Mouse (Mus musculus) natural killer cell, adult 2 months (primary cell): ENCODE measurements around the gene Eif2ak1.

Experiments used
- DNase-seq, 2 experiments: peaks; one replicate each; pipeline ENCODE4 v3.0.0; 2022; ENCODE audit warnings: low spot score in 2 of 2

Eif2ak1 gene

DNA sequence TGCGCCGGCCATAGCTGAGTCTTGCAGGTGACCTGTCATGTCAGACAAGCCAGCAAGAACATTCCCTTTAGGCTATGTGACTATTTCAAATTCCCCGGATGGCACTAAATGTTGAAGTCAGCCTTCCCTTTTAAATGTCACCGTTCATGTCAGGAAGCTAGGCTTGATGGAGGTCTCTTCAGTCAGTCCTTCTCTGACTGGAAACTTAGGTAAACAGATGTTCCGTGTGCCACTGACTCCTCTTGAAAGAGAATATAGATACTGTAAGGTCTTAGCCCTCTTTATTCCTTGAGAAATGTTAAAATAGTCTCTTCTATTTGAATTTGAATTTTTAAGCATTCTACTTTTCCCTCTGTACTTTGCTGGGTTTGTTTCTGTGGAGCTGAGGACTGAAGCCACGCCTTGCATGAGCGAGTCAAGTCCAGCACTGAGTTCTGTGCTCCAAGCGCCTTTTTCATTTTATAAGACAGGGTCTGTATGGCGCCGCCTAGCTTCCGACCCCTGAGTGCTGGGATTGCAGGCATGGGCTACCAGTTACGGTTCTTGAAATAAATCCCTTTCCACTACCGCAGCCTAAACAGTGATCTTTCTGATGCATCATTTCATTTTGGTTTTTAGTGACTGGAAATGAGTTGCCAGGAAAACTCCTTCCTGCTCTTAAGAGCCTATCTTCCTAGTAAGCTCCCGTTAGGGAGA is 80.2 kb downstream of the Eif2ak1 start, which contains the start of gene Ankrd61:
Gene Ankrd61 (minus strand): TSS at position 51 of the 696 bp plus-strand sequence.
- DNase-seq: no peak

DNA sequence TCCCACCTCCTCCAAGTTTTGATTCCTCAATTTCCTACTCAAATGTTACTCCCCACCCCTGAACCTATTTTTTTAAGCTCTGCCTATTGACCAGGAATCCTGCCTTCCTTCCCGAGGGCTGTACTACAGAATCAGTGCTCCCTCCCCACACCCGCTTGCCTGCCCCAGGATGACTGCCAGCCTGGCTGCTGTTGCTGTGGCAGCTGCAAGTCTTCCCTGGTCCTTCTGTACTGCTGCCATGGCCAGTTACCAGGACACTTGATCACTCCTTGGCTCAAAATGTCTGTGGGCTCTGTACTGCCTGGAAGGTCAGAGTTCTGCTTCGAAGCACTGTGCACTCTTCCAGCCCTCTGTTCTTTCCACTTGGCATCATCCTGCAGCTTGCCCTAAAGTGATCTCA is 84.5 kb downstream of the Eif2ak1 start:
- DNase-seq: no peak

DNA sequence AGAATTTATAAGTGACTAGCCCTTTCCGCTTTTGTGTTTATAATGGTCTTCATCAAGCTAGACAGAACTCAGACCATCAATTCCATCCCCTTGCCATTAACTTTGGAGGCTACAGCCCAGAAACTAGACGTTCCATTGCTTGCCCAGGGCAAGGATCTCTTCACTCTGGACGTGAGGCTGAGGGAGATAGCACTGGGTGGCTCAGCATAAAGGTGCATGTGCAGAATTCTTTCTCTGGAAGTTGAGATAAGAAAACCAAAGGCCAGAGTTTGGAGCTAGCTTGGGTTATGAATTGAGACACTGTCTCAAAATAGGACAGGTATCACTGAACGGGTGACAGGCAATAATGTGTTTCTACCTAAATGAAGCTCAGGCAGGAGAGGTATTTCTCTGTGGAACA is 86.2 kb downstream of the Eif2ak1 start:
- DNase-seq: no peak

DNA sequence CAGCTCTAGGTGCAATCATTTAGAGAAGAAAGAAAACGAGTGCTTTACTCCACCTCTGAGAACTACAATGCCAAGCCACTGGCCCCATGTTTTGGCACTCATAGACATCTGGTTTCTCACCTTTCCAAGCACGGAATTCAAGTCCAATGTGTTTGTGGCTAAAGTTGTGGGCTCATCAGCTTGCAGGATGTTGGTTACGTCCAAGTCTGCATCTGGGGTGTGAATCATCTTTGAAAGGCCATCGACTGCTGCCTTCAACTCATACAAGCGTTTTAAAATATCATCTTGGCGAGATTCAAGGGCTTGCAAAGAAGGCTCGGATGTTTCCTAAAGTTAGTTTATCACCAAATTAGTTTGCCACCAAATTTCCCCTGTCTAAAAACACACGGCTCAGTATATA is 88.8 kb downstream of the Eif2ak1 start:
- DNase-seq: no peak

DNA sequence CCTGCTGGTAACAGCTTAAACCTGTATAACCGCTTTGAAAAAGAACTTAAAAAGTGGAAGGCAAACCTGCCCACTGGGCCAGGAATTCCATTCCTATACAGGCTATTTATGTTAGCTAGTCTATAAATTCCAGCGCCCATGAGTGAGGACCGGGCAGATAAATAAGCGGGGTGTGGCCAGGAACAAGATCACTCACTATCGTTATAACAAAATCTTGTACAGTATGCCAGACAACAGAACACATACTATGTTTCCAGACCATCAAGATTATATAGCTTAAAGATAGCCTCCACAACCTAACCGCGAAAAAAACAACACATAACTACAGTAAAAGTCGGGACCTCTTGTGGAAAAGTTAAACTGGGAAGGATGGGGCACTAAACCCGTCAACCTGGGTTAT is 91.3 kb downstream of the Eif2ak1 start:
- DNase-seq: no peak

DNA sequence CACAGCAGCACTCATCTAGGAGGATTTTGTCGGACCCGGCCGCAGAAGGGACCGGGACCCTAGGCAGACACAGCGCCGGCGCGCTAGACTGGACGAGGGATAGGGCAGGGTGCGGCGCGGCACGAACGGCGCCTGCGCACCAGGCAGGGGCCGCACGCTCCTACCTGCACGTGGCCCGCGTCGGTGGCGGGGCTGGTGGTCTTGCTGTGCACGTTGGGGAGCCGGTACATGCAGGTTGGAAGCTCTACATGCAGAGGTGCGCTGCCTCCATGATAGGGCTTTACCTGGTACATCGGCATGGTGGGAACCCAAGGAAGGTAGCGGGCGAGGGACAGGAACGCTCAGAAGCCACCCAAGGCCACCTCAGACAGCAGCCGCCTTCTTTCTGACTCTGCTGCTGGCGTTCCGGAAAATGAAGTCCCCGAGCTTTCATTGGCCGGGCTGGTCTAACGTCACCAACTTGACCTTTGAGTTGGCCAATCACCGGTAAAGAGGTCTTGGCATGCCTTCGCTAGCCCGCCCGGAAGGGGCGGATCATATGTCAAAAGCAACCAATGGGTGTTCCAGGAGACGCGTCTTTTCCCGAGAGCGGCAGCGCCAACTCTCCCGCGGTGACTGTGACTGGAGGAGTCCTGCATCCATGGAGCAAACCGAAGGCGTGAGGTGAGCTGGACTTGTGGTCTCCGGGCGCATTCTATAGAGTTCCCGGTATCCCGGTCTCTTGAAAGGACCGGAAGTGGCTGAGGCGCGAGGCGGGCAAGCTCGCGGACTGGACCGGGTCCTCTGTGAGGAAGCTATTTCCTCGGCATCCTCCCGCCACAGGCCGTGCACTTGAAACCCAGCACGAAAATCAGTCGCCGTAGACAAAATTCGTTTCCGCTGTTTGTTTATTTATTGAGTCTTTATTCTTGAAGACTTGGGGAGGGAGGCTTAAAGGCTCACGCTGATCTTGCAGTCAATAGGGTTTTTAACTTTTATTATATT is 92.1 kb downstream of the Eif2ak1 start, which contains the start of the genes Aimp2 and Pms2:
Gene Aimp2 (minus strand): TSS at position 431 of the 984 bp plus-strand sequence.
Gene Pms2 (plus strand): TSS at position 548 of the 984 bp plus-strand sequence.
- peak; percentile 92 to 93 for DNase-seq

DNA sequence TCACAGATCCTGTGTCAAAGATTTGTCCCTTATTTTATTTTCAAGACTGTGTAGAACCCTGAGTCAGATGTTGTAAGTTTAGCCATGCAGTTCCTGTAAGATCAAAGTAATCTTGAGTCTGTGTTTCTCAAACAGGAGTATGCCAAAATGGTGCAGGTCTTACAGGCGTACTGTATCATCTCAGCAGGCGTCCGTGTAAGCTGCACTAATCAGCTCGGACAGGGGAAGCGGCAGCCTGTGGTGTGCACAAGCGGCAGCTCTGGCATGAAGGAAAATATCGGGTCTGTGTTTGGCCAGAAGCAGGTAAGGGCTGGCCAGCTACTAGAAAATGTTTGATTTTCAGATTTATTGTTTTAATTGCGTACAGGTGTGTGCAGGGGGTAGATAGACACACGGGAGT is 98.6 kb downstream of the Eif2ak1 start:
- no peak for DNase-seq

DNA sequence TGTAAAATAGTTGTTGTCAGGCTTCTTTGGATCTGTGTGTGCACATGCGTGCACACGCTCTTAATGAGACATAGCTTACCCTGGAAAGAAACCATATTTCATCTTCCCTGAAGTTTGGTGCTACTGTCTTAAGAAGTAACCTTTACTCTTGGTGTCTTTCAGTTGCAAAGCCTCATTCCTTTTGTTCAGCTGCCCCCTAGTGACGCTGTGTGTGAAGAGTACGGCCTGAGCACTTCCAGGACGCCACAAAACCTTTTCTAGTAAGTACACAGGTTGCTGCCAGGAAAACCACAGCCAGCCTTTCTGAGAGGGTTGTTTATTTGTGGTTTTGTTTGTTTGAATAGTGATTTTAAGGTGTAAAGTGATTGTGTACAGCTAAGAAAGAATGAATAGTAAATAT is 99.8 kb downstream of the Eif2ak1 start:
- DNase-seq: peak; percentile 38 to 58

DNA sequence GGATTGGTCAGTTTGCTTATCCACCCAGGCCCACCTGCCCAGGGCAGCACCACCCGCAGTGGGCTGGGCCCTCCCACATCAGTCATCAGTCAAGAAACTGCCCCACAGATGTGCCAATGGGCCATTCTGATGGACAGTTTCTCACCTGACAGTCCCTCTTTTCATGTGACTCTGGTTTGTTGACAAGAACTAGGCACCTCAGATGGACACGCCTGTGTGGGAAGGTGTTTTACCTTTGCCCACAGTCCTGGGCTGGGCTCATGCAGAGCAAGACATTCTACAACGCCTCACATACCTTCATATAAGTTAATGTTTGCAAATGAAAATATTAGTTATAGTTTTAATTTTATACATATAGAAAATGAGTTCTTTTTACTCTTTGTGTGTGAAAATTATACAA is 100.5 kb downstream of the Eif2ak1 start:
- DNase-seq: no peak

DNA sequence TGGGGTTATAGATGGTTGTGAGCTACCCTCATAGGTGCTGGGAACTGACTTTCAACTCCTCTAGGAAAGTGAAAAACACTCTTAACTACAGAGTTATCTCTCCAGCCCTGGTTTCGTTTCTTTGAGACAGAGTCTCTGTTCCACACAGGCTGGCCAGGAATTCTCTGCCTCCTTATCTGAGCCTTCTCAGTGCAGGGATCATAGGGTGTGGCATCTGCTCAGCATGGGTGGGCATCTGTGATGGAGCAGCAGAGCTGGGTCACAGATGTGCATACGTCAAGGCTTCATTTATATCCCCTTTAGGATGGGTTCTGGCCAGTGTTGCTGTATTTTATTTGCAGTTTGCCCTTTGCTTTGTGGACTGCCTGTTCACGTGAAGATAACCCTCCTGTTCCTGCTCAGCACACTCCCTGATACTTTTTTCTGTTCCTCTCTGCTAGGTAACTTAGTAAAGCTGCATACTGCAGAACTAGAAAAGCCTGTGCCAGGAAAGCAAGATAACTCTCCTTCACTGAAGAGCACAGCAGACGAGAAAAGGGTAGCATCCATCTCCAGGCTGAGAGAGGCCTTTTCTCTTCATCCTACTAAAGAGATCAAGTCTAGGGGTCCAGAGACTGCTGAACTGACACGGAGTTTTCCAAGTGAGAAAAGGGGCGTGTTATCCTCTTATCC is 107.3 kb downstream of the Eif2ak1 start:
- DNase-seq: no peak

DNA sequence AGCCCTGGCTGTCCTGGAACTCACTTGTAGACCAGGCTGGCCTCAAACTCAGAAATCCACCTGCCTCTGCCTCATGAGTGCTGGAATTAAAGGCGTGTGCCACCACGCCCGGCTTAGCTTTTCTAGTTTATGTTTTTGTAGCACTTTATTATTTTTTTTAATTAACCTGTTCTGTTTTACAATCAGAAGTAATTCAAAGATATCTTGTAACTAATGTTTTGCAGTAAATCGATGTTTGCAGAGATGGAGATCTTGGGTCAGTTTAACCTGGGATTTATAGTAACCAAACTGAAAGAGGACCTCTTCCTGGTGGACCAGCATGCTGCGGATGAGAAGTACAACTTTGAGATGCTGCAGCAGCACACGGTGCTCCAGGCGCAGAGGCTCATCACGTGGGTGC is 110.3 kb downstream of the Eif2ak1 start, which contains the start of gene Gm42421:
Gene Gm42421 (plus strand): TSS at position 301 of the 400 bp plus-strand sequence.
- no peak for DNase-seq

DNA sequence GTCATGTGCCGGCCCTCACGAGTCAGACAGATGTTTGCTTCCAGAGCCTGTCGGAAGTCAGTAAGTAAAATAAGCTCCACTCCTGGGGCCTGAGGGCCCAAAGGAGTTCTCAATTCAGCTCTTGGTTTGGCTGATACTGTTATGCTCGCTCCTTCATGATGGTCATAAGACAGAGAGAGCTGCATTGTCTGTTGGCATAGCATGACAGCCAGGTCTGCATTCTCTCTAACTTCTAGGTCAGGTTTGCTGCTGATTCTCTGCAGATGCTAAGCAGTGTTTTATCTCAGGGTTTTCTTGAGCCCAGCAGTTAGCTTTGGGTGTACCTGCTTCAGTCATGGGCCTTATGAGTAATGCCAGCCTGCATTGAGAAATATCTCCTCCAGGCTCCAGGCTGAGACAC is 111.7 kb downstream of the Eif2ak1 start:
- DNase-seq: no peak

DNA sequence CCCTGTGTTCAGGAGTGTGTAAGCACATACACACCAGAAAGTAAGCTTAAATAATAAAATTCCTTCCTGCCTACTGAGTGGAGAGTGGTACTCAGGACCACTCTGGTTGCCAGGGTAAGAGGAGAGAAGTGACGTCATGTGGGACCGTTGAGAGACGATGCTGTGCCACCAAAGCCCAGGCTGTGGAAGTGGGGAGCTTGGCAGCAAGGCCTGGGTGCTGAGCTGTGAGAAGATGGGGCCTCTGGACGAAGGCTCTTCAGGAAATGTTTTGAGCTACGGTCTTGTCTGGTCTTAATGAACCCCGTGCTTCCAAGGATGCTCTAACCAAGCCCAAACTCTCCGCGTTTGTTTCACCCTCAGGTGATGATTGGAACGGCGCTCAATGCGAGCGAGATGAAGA is 113.1 kb downstream of the Eif2ak1 start:
- DNase-seq: no peak

DNA sequence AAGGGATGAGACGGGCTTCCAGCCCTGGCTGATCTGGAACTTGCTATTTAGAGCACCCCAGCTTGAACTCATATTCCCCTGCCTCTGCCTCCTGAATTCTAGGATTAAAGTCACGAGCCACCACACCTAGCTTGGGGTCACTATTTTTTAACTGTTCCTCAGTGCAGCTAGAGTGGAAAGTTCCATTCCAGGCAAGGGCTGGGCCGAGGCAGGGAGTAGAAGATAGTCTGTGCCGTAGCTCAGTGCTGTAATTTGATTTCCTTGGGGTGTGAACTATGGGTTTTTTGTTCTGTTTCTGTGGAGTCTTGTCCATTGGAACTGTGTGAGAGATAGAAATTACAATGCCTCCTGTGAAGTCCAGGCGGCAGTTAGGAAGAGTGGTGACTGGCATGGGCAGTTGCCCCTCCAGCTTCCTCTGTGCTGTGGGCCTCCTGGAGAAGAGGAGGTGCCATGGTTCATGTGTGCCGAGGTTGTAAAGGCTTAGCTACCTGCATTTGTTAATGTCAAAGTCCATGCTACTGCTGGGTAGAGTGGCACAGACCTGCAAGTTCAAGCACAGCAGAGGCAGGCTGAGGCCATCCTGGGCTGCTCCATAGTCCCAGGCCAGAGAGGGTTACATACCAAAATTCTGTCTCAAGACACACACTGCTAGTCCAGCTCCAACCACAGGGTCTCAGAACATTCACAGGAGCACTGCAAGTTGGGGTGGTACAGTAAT is 114.4 kb downstream of the Eif2ak1 start:
- no peak for DNase-seq

DNA sequence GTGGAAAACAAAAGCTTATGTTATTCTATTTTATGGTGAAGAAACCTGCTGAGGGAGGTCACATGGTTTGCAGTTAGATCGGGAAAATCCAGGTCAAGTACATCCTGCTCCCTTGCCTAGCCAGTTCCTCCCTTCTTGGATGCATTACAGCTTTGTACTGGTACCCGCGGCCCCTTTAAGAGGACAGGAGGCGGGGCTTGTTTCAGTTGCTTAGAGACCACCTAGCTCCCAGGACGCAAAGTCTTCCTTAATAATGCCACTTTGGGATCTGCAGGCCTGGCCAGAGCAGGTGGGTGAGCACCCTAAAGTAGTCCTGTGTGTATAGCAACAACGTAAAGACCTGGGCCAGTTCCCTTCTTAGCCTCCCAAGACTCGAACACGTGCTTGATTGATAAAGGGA is 115.2 kb downstream of the Eif2ak1 start, which contains the start of gene Rsph10b:
Gene Rsph10b (plus strand): TSS at position 205 of the 400 bp plus-strand sequence.
- DNase-seq: no peak

DNA sequence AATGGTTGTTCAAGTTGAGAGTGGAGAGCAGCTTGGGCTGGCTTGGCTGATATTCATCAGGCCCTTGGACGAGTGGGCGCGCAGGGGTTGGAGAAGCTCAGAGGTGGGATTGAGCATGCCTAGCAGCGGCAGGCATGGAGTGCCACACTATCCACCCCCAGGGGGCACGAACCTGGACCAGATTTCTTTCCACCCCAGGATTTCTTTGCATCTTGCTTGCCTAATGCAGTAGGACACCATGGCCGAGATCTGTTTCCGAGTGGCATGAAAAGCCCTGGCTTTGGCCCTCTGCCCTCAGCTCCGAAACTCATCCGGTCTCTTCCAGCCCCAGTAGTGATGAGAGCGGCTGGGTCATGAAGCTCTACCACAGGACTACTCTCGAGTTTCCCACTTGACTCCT is 115.8 kb downstream of the Eif2ak1 start:
- DNase-seq: no peak

DNA sequence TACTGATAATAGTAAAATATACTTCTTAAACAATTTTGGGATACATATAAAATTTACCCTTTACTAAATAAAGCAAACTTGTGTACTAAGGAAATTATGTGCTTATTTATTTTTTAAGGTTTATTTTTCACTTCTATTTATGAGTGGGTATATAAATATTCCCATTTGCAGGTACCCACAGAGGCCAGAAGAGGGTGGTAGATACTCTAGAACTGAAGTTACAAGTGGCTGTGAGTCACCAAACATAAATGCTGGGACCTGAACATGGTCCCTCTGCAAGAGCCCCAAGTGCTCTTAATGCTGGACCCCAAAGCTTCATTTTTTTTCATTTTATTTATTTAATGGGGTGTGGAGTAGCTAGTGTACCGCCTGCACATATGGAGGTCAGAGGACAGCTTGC is 116.3 kb downstream of the Eif2ak1 start:
- no peak for DNase-seq

DNA sequence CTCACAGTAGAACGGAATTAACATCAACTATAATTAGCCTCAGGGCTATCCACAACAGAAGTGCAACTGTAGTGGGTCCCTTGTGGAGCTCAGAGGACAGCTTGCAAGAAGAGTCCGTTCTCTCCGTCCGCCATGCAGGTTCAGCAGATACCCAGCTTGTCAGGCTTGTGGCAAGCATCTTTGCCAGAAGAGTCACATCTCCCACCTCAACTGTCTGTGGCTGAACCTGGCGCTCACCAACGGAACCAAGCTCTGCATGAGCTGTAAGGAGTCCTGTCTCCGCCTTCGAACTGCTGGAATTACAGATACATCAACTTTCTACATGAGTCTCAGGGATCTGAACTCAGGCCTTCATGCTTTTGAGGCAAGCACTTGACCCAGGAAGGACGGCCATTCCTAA is 118.6 kb downstream of the Eif2ak1 start:
- DNase-seq: no peak

DNA sequence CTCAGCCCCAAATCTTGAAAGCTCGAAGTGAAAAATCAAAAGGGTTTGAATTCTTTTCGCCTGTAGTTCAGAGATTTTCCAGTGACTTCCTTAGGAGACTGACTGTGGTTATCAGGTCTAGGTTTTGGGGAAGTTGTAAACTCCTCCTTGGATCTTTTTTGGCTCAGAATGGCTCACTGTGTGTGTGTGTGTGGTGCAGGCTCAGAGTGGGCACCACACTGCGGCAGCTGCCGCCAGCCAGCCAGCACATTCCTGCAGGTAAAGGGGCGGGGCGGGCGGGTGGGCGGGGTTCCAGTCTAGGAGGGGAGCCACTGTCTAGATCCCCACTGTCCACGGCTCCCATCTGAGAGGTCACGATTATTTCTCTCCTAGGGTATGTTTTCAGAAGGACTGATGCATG is 124.0 kb downstream of the Eif2ak1 start:
- no peak for DNase-seq

DNA sequence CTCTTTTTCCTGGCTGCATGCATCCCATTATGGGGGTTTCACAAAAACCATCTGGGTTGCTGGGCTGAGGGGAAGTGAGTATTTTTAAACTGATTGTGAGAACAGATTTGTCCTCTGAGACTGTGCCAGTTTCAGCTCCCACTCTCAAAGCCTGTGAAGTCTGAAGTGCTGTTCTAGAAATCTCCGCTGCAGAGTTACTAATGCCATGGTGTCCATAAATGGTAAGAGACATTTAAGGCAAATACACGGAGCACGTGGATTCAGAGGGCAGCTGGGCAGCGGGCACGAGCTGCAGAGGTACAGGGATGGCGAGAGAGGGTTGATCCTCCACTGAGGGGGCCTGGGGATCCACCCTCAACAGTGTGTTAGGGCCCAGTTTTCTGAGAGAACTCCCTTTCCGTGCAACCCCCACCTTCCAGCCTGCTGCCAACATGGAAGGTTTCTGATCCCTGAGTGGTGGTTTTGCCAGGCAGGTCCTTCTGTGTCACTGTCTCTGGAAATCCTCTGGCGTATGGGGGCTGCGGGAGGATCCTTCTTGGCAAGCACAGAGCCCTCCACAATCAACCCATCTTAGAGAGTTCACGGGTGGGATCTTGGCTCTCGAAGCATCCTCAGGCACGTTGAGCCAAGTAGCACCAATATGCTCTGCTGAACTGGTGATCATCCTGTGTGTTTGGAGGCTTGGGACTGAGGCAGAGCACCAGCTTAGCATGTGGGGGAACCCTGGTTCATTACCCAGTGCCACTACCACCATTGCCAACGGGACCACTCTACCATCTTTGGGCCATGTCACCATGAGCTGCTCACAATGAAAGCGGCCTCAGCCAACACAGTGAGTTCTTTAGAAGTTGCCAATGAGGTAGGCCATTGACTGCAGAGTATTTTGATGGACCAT is 125.9 kb downstream of the Eif2ak1 start:
- no peak for DNase-seq
